Mouse (Mus musculus): ENCODE measurements around the gene Kdm4d.

GRCm38 (mm10) chr9:14498896-14499705 is 1.2 kb downstream of the Kdm4d start:
- TF ChIP-seq CEBPB (IDR thresholded peaks at IDR 0.05; ENCODE audit: low read depth) = no peak
- TF ChIP-seq CTCF (IDR thresholded peaks at IDR 0.05; ENCODE audit: control insufficient read depth, insufficient read depth, insufficient read length) = no peak
